Mouse (Mus musculus) heart, adult 2 months (tissue): ENCODE measurements around the gene Sds. TPM values are rescaled to one million over a fixed set of nuclear protein-coding genes. Genes with fewer than 3 reads are reported as not detected.
"Not testable (repeated sequence)": the region's sequence is repeated elsewhere in the genome, so short reads cannot be mapped to it uniquely, and the experiment has no call there.

Source experiments
- DNase-seq, 2 experiments: peaks; one replicate each; pipeline ENCODE4 v3.0.0; 2021
- H3K27ac ChIP-seq: fragments of 200-600 bp; 2 replicates; pipeline ENCODE4 v1.8.1; 2022
- H3K27me3 ChIP-seq: fragments of 200-500 bp; 2 replicates; pipeline ENCODE4 v1.6.1; 2012; ENCODE audit warnings: mild to moderate bottlenecking, low read length, inconsistent platforms, mixed read lengths; ENCODE audit not compliant: control insufficient read depth, insufficient read depth
- H3K36me3 ChIP-seq: fragments of 200-500 bp; 2 replicates; pipeline ENCODE4 v1.6.1; 2012; ENCODE audit warnings: low read length, inconsistent platforms; ENCODE audit not compliant: control insufficient read depth, insufficient read depth
- H3K4me1 ChIP-seq: fragments of 200-500 bp; 2 replicates; pipeline ENCODE4 v1.6.1; 2011; ENCODE audit warnings: low read length; ENCODE audit not compliant: control insufficient read depth, insufficient read depth
- H3K4me3 ChIP-seq: fragments of 200-600 bp; 2 replicates; pipeline ENCODE4 v1.8.1; 2022
- H3K79me2 ChIP-seq: fragments of 200-500 bp; replicated peaks from 2 replicates; pipeline ENCODE4 v1.6.1; 2012; ENCODE audit warnings: mild to moderate bottlenecking, inconsistent platforms, low read length, moderate library complexity, mixed read lengths; ENCODE audit not compliant: control insufficient read depth, insufficient read depth
- H3K9ac ChIP-seq: fragments of 200-500 bp; 2 replicates; pipeline ENCODE4 v1.6.1; 2012; ENCODE audit warnings: low read depth, mild to moderate bottlenecking, control low read depth, inconsistent platforms, low read length, mixed read lengths
- CTCF ChIP-seq: fragments of 200-600 bp; IDR thresholded peaks from 2 replicates; pipeline ENCODE4 v1.8.1; 2022; ENCODE audit warnings: antibody characterized with exemption, mild to moderate bottlenecking, moderate library complexity
- EP300 ChIP-seq: fragments of 200-500 bp; IDR thresholded peaks from 2 replicates; pipeline ENCODE4 v1.6.1; 2011; ENCODE audit warnings: low read depth, low read length, control low read depth; ENCODE audit not compliant: insufficient read depth
- POLR2A ChIP-seq: fragments of 200-500 bp; IDR thresholded peaks from 2 replicates; pipeline ENCODE4 v1.6.1; 2011; ENCODE audit warnings: mild to moderate bottlenecking, low read depth, low read length, control low read depth; ENCODE audit not compliant: insufficient read depth
- WGBS: fragments of 180-500 bp; shearing (Covaris S2); methylation state at CpG from one replicate; pipeline ENCODE4 v1.1.7; 2018; 5-methylcytosine and 5-hydroxymethylcytosine counted together
- intact Hi-C: fragments of 180-260 bp; cut with DNase I; formaldehyde crosslinking; loops from one replicate; pipeline ENCODE4 v1.15.1; 2025
- polyA plus RNA-seq: library from polyadenylated mRNA; depleted of rRNA; stranded (reverse); fragments of >200 nt; gene quantifications from 2 replicates; pipeline ENCODE4 v1.2.3, GENCODE M21; 2012
- total RNA-seq, 2 experiments: library from RNA; stranded (reverse); gene quantifications; 2 replicates each; pipeline ENCODE4 v1.2.3; 2021

The Sds gene
- total and polyA plus RNA-seq, 3 experiments: 1.2 to 10.9 (median 3.0) TPM

- WGBS: 89% methylated on average over 13 of the region's 13 CpGs
- Histone ChIP-seq H3K36me3 (no peaks in the 10 kb centered on the region), H3K79me2 (no peaks in the 10 kb centered on the region; the same call in 1 of the 2 replicates), H3K4me1 (peaks cover 3% of the 10 kb centered on the region; the same call in 1 of the 2 replicates), H3K27me3 (no peaks in the 10 kb centered on the region), H3K4me3 (no peak overlapping the region), H3K9ac (no peak overlapping the region), H3K27ac (peak overlapping the region; percentile 60; the same call in 1 of the 2 replicates)
- no peak for TF ChIP-seq POLR2A
- TF ChIP-seq EP300: no peak
- TF ChIP-seq CTCF: no peak
- DNase-seq: no peak
- intact Hi-C loops: no loop called here
These were observed 19.4 kb downstream of the Sds start for GRCm38 (mm10) chr5:120495703-120496226.

- H3K36me3 ChIP-seq: no peaks in the 10 kb centered on the region
- no peak overlapping the region for H3K4me3 ChIP-seq
- no peaks in the 10 kb centered on the region; the same call in 1 of the 2 replicates for H3K4me1 ChIP-seq
- H3K27me3 ChIP-seq: no peaks in the 10 kb centered on the region
- no peak overlapping the region for H3K27ac ChIP-seq
- H3K9ac ChIP-seq: no peak overlapping the region
- intact Hi-C loops: no loop called here
- no peaks in the 10 kb centered on the region; the same call in none of the 2 replicates for H3K79me2 ChIP-seq
- 83% methylated on average over 3 of the region's 3 CpGs for WGBS
- no peak for DNase-seq
- TF ChIP-seq POLR2A: no peak
- TF ChIP-seq EP300: no peak
- no peak for TF ChIP-seq CTCF
These were observed 20.7 kb downstream of the Sds start for GRCm38 (mm10) chr5:120497071-120497470.

GRCm38 (mm10) chr5:120499202-120499601 lies 22.9 kb downstream of the Sds start:
- H3K27me3 ChIP-seq: no peaks in the 10 kb centered on the region
- H3K4me3 ChIP-seq: no peak overlapping the region
- no peak overlapping the region for H3K27ac ChIP-seq
- no peak for TF ChIP-seq CTCF
- no peak for TF ChIP-seq POLR2A
- TF ChIP-seq EP300: no peak
- H3K9ac ChIP-seq: no peak overlapping the region
- no peak for DNase-seq
- no peaks in the 10 kb centered on the region for H3K36me3 ChIP-seq
- H3K4me1 ChIP-seq: peaks cover 7% of the 10 kb centered on the region
- 92% methylated on average over 4 of the region's 4 CpGs for WGBS
- intact Hi-C loops: no loop called here
- H3K79me2 ChIP-seq: no peaks in the 10 kb centered on the region; the same call in none of the 2 replicates

GRCm38 (mm10) chr5:120500609-120501008 lies 24.3 kb downstream of the Sds start:
- H3K4me3 ChIP-seq, H3K27ac ChIP-seq, H3K79me2 ChIP-seq, H3K36me3 ChIP-seq, H3K9ac ChIP-seq, H3K4me1 ChIP-seq, DNase-seq, H3K27me3 ChIP-seq: not testable (repeated sequence)
- 90% methylated on average over 9 of the region's 9 CpGs for WGBS
- peak; percentile 57 for TF ChIP-seq CTCF
- intact Hi-C loops: loop anchor here (10.0 kb wide), 1 partner anchor 174 kb away; no protein-coding TSS in a partner anchor

DNA sequence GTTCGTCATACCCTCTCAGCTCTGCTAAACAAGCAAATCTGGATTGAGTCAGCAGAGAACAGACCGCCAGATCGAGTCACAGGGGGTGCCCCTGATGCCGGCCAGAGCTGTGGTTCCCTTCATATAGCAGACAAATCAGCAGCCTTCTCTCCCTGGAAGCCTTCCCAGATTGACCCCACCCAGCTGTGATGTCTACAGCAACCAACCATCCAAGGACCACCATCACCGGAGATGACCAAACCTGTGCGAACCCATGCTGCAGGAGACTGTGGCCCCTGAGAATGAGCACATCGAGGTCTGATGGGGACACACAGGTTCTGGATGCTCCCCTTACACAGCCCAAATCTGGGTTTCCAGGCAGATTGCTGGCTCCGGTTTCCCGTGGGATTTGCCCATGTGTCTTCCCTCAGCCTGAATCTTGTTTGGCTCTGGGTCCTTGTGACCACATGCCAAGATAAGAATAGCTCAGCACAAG lies 25.9 kb downstream of the Sds start:
- Histone ChIP-seq H3K4me3 (no peak overlapping the region), H3K27me3 (no peaks in the 10 kb centered on the region), H3K79me2 (no peaks in the 10 kb centered on the region; the same call in none of the 2 replicates), H3K27ac (no peak overlapping the region), H3K9ac (no peak overlapping the region), H3K4me1 (peaks cover 12% of the 10 kb centered on the region), H3K36me3 (no peaks in the 10 kb centered on the region)
- DNase-seq: no peak
- no peak for TF ChIP-seq POLR2A
- no peak for TF ChIP-seq CTCF
- no peak for TF ChIP-seq EP300
- intact Hi-C loops: loop anchor here (10.0 kb wide), 1 partner anchor 173 kb away; no protein-coding TSS in a partner anchor
- 52% methylated on average over 9 of the region's 9 CpGs for WGBS

GRCm38 (mm10) chr5:120502675-120503143 lies 26.4 kb downstream of the Sds start:
- H3K4me3 ChIP-seq: peak overlapping the region; percentile 75
- WGBS: 5% methylated on average over 12 of the region's 12 CpGs
- no peak for TF ChIP-seq POLR2A
- no peak for TF ChIP-seq EP300
- TF ChIP-seq CTCF: no peak
- intact Hi-C loops: loop anchor here (10.0 kb wide), 1 partner anchor 172 kb away; no protein-coding TSS in a partner anchor
- DNase-seq: peak in 1 of 2 experiments; percentile 36
- peak overlapping the region; percentile 86 for H3K27ac ChIP-seq
- no peaks in the 10 kb centered on the region; the same call in none of the 2 replicates for H3K79me2 ChIP-seq
- peaks cover 12% of the 10 kb centered on the region for H3K4me1 ChIP-seq
- H3K9ac ChIP-seq: peak overlapping the region; percentile 85
- no peaks in the 10 kb centered on the region for H3K27me3 ChIP-seq
- no peaks in the 10 kb centered on the region for H3K36me3 ChIP-seq
